Mouse (Mus musculus): ENCODE measurements at regions not wholly inside any gene's neighbourhood (a gene's known extent, or its start where the extent isn't known, plus 50 kb on each side); places are given as distances from the start of the nearest gene placed in this dataset.

- H3K4me1 ChIP-seq (ENCODE audit: control insufficient read depth in 1 of 2, insufficient read depth in 2 of 2, low read length in 2 of 2): peaks cover 0 to 13% of the 10 kb centered on the region in 2 experiments; a peak in 2 of 4 replicates
- H3K36me3 ChIP-seq (ENCODE audit: control insufficient read depth in 1 of 2, insufficient read depth in 2 of 2, low read length in 2 of 2): peaks cover 0 to 10% of the 10 kb centered on the region in 2 experiments; a peak in 2 of 4 replicates
- no peak overlapping the region for H3K9ac ChIP-seq (ENCODE audit: control insufficient read depth, low read depth, low read length, poor library complexity, severe bottlenecking)
- H3K27ac ChIP-seq (ENCODE audit: control insufficient read depth, low read depth, low read length): no peak overlapping the region
- H3K27me3 ChIP-seq (ENCODE audit: control insufficient read depth in 1 of 2, insufficient read depth in 2 of 2, low read length in 2 of 2): peaks cover 0 to 2% of the 10 kb centered on the region in 2 experiments; a peak in 1 of 4 replicates
- H3K9me3 ChIP-seq (replicated peaks; ENCODE audit: insufficient read depth, low read length): no peaks in the 10 kb centered on the region
- no peaks in the 10 kb centered on the region for H3K79me2 ChIP-seq (ENCODE audit: control insufficient read depth, insufficient read depth, low read length, poor library complexity)
- TF ChIP-seq MYC (IDR thresholded peaks at IDR 0.05; ENCODE audit: low read depth, low read length): no peak
- TF ChIP-seq TBP (IDR thresholded peaks at IDR 0.05; ENCODE audit: low read depth, low read length): no peak
- TF ChIP-seq MXI1 (IDR thresholded peaks at IDR 0.05; ENCODE audit: low read depth, low read length): no peak
- TF ChIP-seq GATA1 (IDR thresholded peaks at IDR 0.05; ENCODE audit: low read depth, low read length): no peak
- TF ChIP-seq NELFE (IDR thresholded peaks at IDR 0.05; ENCODE audit: low read depth, low read length): no peak
- TF ChIP-seq CTCF (IDR thresholded peaks at IDR 0.05 in 2 of 3, conservative IDR thresholded peaks at IDR 0.05 in 1 of 3; ENCODE audit: control insufficient read depth in 1 of 3, insufficient read depth in 1 of 3, low read depth in 2 of 3, low read length in 3 of 3, poor library complexity in 1 of 3, severe bottlenecking in 1 of 3): no peak
- no peak for TF ChIP-seq HCFC1 (IDR thresholded peaks at IDR 0.05; ENCODE audit: low read depth, low read length)
- no peak for TF ChIP-seq ETS1 (IDR thresholded peaks at IDR 0.05; ENCODE audit: low read depth, low read length)
- no peak for TF ChIP-seq POLR2AphosphoS5 (IDR thresholded peaks at IDR 0.05; ENCODE audit: borderline replicate concordance, low read depth, low read length)
- no peak for TF ChIP-seq JUND (IDR thresholded peaks at IDR 0.05; ENCODE audit: low read depth, low read length)
- TF ChIP-seq MAFK (IDR thresholded peaks at IDR 0.05; ENCODE audit: borderline replicate concordance, low read depth, low read length): no peak
- no peak for TF ChIP-seq E2F4 (IDR thresholded peaks at IDR 0.05; ENCODE audit: borderline replicate concordance, low read depth, low read length)
- DNase-seq (ENCODE audit: low read depth, low spot score): peak; percentile 37
- no peak overlapping the region for H3K4me3 ChIP-seq (ENCODE audit: control insufficient read depth in 1 of 2, insufficient read depth in 1 of 2, low read depth in 2 of 2, low read length in 2 of 2)
Measured at GRCm38 (mm10) chr15:97504325-97504724, 201.3 kb downstream of the Rpap3 start.

GRCm38 (mm10) chr15:97502056-97502455, 203.6 kb downstream of the Rpap3 start:
- H3K79me2 ChIP-seq (ENCODE audit: control insufficient read depth, insufficient read depth, low read length, poor library complexity): no peaks in the 10 kb centered on the region
- TF ChIP-seq ETS1 (IDR thresholded peaks at IDR 0.05; ENCODE audit: low read depth, low read length): peak; percentile 65; the same call in 1 of the 2 replicates
- TF ChIP-seq EP300 (IDR thresholded peaks at IDR 0.05; ENCODE audit: low read depth in 1 of 2, low read length in 2 of 2): peak; percentile 70 to 73
- TF ChIP-seq CHD2 (IDR thresholded peaks at IDR 0.05; ENCODE audit: low read length): no peak
- TF ChIP-seq GATA1 (IDR thresholded peaks at IDR 0.05; ENCODE audit: low read depth, low read length): peak; percentile 70; the same call in 1 of the 2 replicates
- H3K36me3 ChIP-seq (ENCODE audit: control insufficient read depth in 1 of 2, insufficient read depth in 2 of 2, low read length in 2 of 2): peaks cover 0 to 10% of the 10 kb centered on the region in 2 experiments; a peak in 2 of 4 replicates
- H3K9me3 ChIP-seq (replicated peaks; ENCODE audit: insufficient read depth, low read length): no peaks in the 10 kb centered on the region
- no peak overlapping the region for H3K4me3 ChIP-seq (ENCODE audit: control insufficient read depth in 1 of 2, insufficient read depth in 1 of 2, low read depth in 2 of 2, low read length in 2 of 2)
- H3K4me1 ChIP-seq (ENCODE audit: control insufficient read depth in 1 of 2, insufficient read depth in 2 of 2, low read length in 2 of 2): peaks cover 0 to 13% of the 10 kb centered on the region in 2 experiments; a peak in 2 of 4 replicates
- 0 out of 4 replicates have a peak, but pooled peaks cover 0 to under 1% of the 10 kb centered on the region in 2 experiments for H3K27me3 ChIP-seq (ENCODE audit: control insufficient read depth in 1 of 2, insufficient read depth in 2 of 2, low read length in 2 of 2)
- DNase-seq (ENCODE audit: low read depth, low spot score): peak; percentile 73
- H3K9ac ChIP-seq (ENCODE audit: control insufficient read depth, low read depth, low read length, poor library complexity, severe bottlenecking): no peak overlapping the region
- H3K27ac ChIP-seq (ENCODE audit: control insufficient read depth, low read depth, low read length): no peak overlapping the region

GRCm38 (mm10) chr15:97501420-97501819, 204.2 kb downstream of the Rpap3 start:
- TF ChIP-seq EP300 (IDR thresholded peaks at IDR 0.05; ENCODE audit: low read depth in 1 of 2, low read length in 2 of 2) (peak; percentile 71 to 74), TBP (IDR thresholded peaks at IDR 0.05; ENCODE audit: low read depth, low read length) (0 out of 2 replicates have a peak, but pooled peaks have one; percentile 41), TCF12 (IDR thresholded peaks at IDR 0.05; ENCODE audit: low read depth, low read length) (peak; percentile 6; the same call in 1 of the 2 replicates), GATA1 (IDR thresholded peaks at IDR 0.05; ENCODE audit: low read depth, low read length) (peak; percentile 78), CHD1 (IDR thresholded peaks at IDR 0.05; ENCODE audit: low read depth, low read length) (no peak), MAZ (IDR thresholded peaks at IDR 0.05; ENCODE audit: low read depth, low read length) (no peak), SMC3 (IDR thresholded peaks at IDR 0.05; ENCODE audit: low read depth, low read length) (no peak), UBTF (IDR thresholded peaks at IDR 0.05; ENCODE audit: borderline replicate concordance, insufficient read depth, low read depth, low read length) (no peak), ETS1 (IDR thresholded peaks at IDR 0.05; ENCODE audit: low read depth, low read length) (peak; percentile 74; the same call in 1 of the 2 replicates), ZC3H11A (IDR thresholded peaks at IDR 0.05; ENCODE audit: low read depth, low read length) (no peak)
- Histone ChIP-seq H3K4me3 (ENCODE audit: control insufficient read depth in 1 of 2, insufficient read depth in 1 of 2, low read depth in 2 of 2, low read length in 2 of 2) (no peak overlapping the region), H3K79me2 (ENCODE audit: control insufficient read depth, insufficient read depth, low read length, poor library complexity) (no peaks in the 10 kb centered on the region), H3K9me3 (replicated peaks; ENCODE audit: insufficient read depth, low read length) (no peaks in the 10 kb centered on the region), H3K4me1 (ENCODE audit: control insufficient read depth in 1 of 2, insufficient read depth in 2 of 2, low read length in 2 of 2) (peaks cover 0 to 13% of the 10 kb centered on the region in 2 experiments; a peak in 2 of 4 replicates), H3K36me3 (ENCODE audit: control insufficient read depth in 1 of 2, insufficient read depth in 2 of 2, low read length in 2 of 2) (peaks cover 0 to 10% of the 10 kb centered on the region in 2 experiments; a peak in 2 of 4 replicates), H3K27me3 (ENCODE audit: control insufficient read depth in 1 of 2, insufficient read depth in 2 of 2, low read length in 2 of 2) (no peaks in the 10 kb centered on the region), H3K27ac (ENCODE audit: control insufficient read depth, low read depth, low read length) (no peak overlapping the region), H3K9ac (ENCODE audit: control insufficient read depth, low read depth, low read length, poor library complexity, severe bottlenecking) (no peak overlapping the region)
- peak; percentile 84 for DNase-seq (ENCODE audit: low read depth, low spot score)

Data from MEL (cell line).